Mouse (Mus musculus): ENCODE data around the gene Map1s.

The Map1s gene

DNA sequence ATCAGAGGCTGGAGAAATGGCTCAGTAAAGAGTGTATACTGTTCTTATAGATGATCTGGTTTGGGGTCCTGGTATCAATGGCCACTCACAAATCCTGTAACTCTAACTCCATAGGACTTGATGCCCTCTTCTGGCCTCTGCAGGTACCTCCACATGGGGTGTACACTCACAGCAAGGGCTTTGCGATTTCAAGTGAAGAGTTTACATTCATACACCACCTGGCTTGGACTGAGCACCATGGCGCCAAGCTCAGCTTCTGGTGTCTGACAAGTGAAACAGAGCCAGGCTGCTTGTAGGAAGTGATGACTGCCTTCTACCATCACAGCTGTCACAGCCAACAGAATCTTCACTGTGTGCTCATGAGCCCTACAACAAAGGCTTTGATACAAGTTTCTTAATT, 35.7 kb downstream of the Map1s start:
- no peak for DNase-seq (ENCODE audit: low spot score in 2 of 2)

DNA sequence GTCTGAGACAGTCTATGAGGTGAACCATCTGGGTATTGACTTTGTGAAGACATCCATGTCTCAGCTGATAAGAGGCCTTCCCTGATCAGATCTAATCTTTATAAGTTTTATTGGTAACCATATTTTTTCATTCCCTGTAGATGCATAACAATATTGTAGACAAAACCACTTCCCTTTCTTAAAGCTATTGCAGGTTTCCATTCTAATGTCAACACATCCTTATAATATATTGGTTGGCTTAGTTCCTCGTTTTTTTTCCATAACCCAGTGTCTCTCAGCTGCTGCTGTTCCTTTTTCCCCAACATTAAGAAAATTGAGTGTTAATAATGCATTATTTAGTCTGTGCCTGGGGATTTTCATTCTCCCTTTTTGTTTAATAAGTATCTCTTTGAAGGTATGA, 37.5 kb downstream of the Map1s start:
- no peak for DNase-seq (ENCODE audit: low spot score in 2 of 2)

DNA sequence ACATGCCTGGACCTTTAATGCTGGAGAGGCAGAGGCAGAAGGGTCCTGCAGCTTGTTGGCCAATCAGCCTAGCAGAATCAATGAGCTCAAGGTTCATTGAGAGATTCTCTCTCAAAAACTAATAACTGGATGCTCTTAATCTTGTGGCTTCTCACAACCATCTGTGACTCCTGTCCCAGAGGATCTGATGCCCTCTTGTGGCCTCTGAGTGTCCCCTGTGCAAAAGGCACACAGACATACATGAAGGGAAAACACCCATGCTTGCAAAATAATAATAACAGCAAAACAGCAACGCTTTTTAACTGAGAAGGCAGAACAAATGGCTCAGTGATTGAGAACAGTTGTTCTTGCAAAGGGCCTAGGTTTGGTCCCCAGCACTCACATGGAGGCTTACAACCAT, 44.1 kb downstream of the Map1s start:
- DNase-seq (ENCODE audit: low spot score in 2 of 2) = no peak

DNA sequence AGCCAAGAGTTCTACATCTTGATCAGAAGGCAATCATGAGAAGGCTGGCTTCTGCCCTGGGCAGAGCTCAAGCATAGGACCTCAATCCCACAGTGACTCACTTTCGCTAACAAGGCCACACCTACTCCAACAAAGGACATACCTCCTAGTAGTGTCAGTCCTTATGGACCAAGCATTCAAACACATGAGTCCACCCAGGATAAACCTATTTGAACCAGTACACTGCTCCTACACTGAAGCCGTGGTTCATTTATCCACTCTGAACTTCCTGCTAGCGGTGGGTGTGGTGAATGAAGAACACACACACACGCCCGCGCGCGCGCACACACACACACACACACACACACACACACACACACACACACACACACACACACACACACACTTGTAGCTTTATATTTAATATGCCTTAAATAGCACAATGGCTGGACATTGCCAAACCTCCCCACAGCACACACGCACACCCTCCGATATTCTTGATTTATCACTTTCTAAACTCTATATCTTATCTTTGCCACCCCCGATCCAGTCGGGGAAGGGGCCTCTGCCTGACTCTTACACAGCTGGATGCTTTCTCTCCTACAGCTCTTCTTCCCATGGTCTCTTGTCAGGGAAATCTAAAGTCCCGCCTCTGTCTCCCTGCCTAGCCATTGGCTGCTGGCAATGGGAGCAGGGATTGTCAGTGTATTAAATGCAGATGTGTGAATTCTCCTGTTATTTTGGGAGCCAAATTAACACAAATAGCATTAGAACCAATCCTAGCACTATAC, 55.2 kb downstream of the Map1s start:
- no peak for DNase-seq (ENCODE audit: low spot score in 2 of 2)

DNA sequence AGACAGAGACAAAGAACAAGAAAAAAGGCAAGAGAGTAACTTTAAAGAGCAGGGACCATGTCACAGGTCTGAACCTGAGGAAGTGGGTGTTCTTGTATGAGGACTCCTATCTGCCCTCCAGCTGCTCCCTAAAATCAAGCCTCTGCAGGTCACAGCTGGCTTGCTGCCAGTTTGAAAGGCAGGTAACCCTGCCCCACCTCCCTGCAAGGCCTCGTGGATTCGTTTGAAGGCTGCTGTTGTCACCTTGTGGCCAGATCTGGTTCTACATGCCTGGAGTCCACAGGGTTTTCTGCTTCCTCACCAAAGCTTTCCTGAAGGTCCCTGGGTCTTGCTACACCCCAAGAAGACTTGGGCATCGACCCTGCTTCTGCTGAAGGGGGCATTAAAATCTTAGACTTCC, 58.4 kb downstream of the Map1s start:
- DNase-seq (ENCODE audit: low spot score in 2 of 2) = peak in 1 of 2 experiments; percentile 8

DNA sequence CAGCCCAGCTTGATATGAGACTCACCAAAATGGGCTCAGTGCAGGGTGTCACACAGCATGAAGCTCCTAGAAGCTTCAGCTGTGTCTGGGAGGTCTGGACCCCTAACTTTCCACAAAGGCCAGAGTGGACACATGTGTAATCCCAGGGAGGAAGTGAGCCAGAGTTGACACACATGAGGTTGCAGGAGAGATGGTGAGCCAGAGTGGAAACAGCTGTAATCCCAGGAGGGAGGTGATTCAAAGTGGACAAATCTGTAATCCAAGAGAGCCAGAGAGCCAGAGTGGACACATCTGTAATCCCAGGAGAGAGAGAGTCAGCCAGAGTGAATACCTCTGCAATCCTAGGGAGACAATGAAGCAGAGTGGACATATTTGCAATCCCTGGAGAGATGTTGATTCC, 59.1 kb downstream of the Map1s start:
- DNase-seq (ENCODE audit: low spot score in 2 of 2) = no peak

Measured in right cerebral cortex, adult 2 months (tissue).